Mouse (Mus musculus): ENCODE measurements around the gene Ogfr. TPM values are rescaled to one million over a fixed set of nuclear protein-coding genes. Genes with fewer than 3 reads are reported as not detected.

The Ogfr gene
- 10 to 100 TPM; 20.3 to 24.5 TPM for total RNA-seq (2021)
- long read RNA-seq, experiment 1, transcript Ogfr-201 (7 exons, 2,449 nt) = major isoform, 26 of 35 reads
- long read RNA-seq, experiment 1, partial matches to known transcripts = 2 of 35 reads
- long read RNA-seq, experiment 1, other reads (novel, unspliced or antisense) = 7 of 35 reads
- long read RNA-seq, experiment 2, transcript Ogfr-201 (7 exons, 2,449 nt) = major isoform, 28 of 31 reads
- long read RNA-seq, experiment 2, partial matches to known transcripts = 0 of 31 reads
- long read RNA-seq, experiment 2, other reads (novel, unspliced or antisense) = 3 of 31 reads

GRCm38 (mm10) chr2:180589123-180589831 lies at the start of gene Ogfr:
Gene Ogfr (plus strand): TSS chr2:180589245.
- intact Hi-C loops (cut with DNase I) = loop anchor here (10.0 kb wide), 1 partner anchor 314 kb away; the partner anchor contains the start of gene Cables2
- peak within 1 kb of the TSS; percentile 95 for H3K27ac ChIP-seq
- peak; percentile 85 for DNase-seq
- H3K4me3 ChIP-seq = peak within 1 kb of the TSS; percentile 97
- TF ChIP-seq CTCF (IDR thresholded peaks at IDR 0.05) = peak; percentile 46

GRCm38 (mm10) chr2:180543675-180544074 lies 45.4 kb upstream of the Ogfr start:
- no peak overlapping the region for H3K4me3 ChIP-seq
- H3K27ac ChIP-seq = no peak overlapping the region
- no peak for TF ChIP-seq CTCF (IDR thresholded peaks at IDR 0.05)
- intact Hi-C loops (cut with DNase I) = no loop called here
- DNase-seq = no peak

GRCm38 (mm10) chr2:180545046-180545445 lies 44.0 kb upstream of the Ogfr start:
- no peak for DNase-seq
- no peak overlapping the region for H3K4me3 ChIP-seq
- intact Hi-C loops (cut with DNase I) = no loop called here
- no peak for TF ChIP-seq CTCF (IDR thresholded peaks at IDR 0.05)
- no peak overlapping the region for H3K27ac ChIP-seq

GRCm38 (mm10) chr2:180547384-180548106 lies 41.5 kb upstream of the Ogfr start:
- Histone ChIP-seq H3K27ac (no peak overlapping the region), H3K4me3 (no peak overlapping the region)
- no peak for TF ChIP-seq CTCF (IDR thresholded peaks at IDR 0.05)
- DNase-seq = no peak
- intact Hi-C loops (cut with DNase I) = no loop called here

GRCm38 (mm10) chr2:180552340-180552739 lies 36.7 kb upstream of the Ogfr start:
- no peak for DNase-seq
- TF ChIP-seq CTCF (IDR thresholded peaks at IDR 0.05) = no peak
- H3K4me3 ChIP-seq = no peak overlapping the region
- intact Hi-C loops (cut with DNase I) = no loop called here
- H3K27ac ChIP-seq = no peak overlapping the region

GRCm38 (mm10) chr2:180555219-180555618 lies 33.8 kb upstream of the Ogfr start:
- TF ChIP-seq CTCF (IDR thresholded peaks at IDR 0.05) = peak; percentile 28; the same call in 1 of the 2 replicates
- DNase-seq = no peak
- H3K4me3 ChIP-seq = no peak overlapping the region
- intact Hi-C loops (cut with DNase I) = no loop called here
- no peak overlapping the region for H3K27ac ChIP-seq

- TF ChIP-seq CTCF (IDR thresholded peaks at IDR 0.05) = no peak
- DNase-seq = no peak
- Histone ChIP-seq H3K27ac (no peak overlapping the region), H3K4me3 (no peak overlapping the region)
- intact Hi-C loops (cut with DNase I) = no loop called here
Observed at GRCm38 (mm10) chr2:180556470-180556869, 32.6 kb upstream of the Ogfr start.

- TF ChIP-seq CTCF (IDR thresholded peaks at IDR 0.05) = peak; percentile 60
- DNase-seq = no peak
- Histone ChIP-seq H3K4me3 (no peak overlapping the region), H3K27ac (no peak overlapping the region)
- intact Hi-C loops (cut with DNase I) = loop anchor here (5.0 kb wide), 1 partner anchor 88 kb away; no protein-coding TSS in a partner anchor
Observed at GRCm38 (mm10) chr2:180560245-180560644, 28.8 kb upstream of the Ogfr start.

- Histone ChIP-seq H3K4me3 (no peak overlapping the region), H3K27ac (no peak overlapping the region)
- no peak for TF ChIP-seq CTCF (IDR thresholded peaks at IDR 0.05)
- intact Hi-C loops (cut with DNase I) = loop anchor here (5.0 kb wide), 1 partner anchor 90 kb away; no protein-coding TSS in a partner anchor
- no peak for DNase-seq
Observed at GRCm38 (mm10) chr2:180562146-180562545, 26.9 kb upstream of the Ogfr start.

GRCm38 (mm10) chr2:180563296-180563695 lies 25.7 kb upstream of the Ogfr start:
- intact Hi-C loops (cut with DNase I) = loop anchor here (5.0 kb wide), 1 partner anchor 91 kb away; no protein-coding TSS in a partner anchor
- no peak for TF ChIP-seq CTCF (IDR thresholded peaks at IDR 0.05)
- H3K4me3 ChIP-seq = no peak overlapping the region
- H3K27ac ChIP-seq = no peak overlapping the region
- DNase-seq = no peak

- intact Hi-C loops (cut with DNase I) = loop anchor here (5.0 kb wide), 1 partner anchor 92 kb away; no protein-coding TSS in a partner anchor
- H3K27ac ChIP-seq = no peak overlapping the region
- no peak overlapping the region for H3K4me3 ChIP-seq
- no peak for TF ChIP-seq CTCF (IDR thresholded peaks at IDR 0.05)
- no peak for DNase-seq
Observed at GRCm38 (mm10) chr2:180563841-180564240, 25.2 kb upstream of the Ogfr start.

GRCm38 (mm10) chr2:180566240-180566913 lies 22.7 kb upstream of the Ogfr start:
- intact Hi-C loops (cut with DNase I) = loop anchor here (1.0 to 5.0 kb wide), 2 partner anchors 12 to 181 kb away; no protein-coding TSS in a partner anchor
- TF ChIP-seq CTCF (IDR thresholded peaks at IDR 0.05) = peak; percentile 81
- H3K4me3 ChIP-seq = no peak overlapping the region
- H3K27ac ChIP-seq = no peak overlapping the region
- peak; percentile 63 for DNase-seq

All from gastrocnemius, adult 2 months (tissue).